Mouse (Mus musculus): Measurements from ENCODE around the gene Ptprz1. TPM values are rescaled to one million over a fixed set of nuclear protein-coding genes. Genes with fewer than 3 reads are reported as not detected.
"Not testable (repeated sequence)": the region's sequence is repeated elsewhere in the genome, so short reads cannot be mapped to it uniquely, and the experiment has no call there.

Ptprz1 gene
- polyA plus RNA-seq, 1 experiment from 2014 or later = 7.1 TPM

- Histone ChIP-seq H3K9me3 (replicated peaks; ENCODE audit: control insufficient read depth, low read length) (no peaks in the 10 kb centered on the region), H3K27me3 (ENCODE audit: control insufficient read depth, insufficient read depth, low read length) (no peaks in the 10 kb centered on the region), H3K36me3 (ENCODE audit: control insufficient read depth, insufficient read depth, low read length) (no peaks in the 10 kb centered on the region), H3K4me1 (ENCODE audit: control insufficient read depth, insufficient read depth, low read length) (no peaks in the 10 kb centered on the region), H3K9ac (ENCODE audit: low read length) (no peak overlapping the region), H3K27ac (ENCODE audit: low read length) (no peak overlapping the region), H3K4me3 (replicated peaks; ENCODE audit: low read length) (no peak overlapping the region), H3K4me2 (ENCODE audit: low read depth, low read length) (no peak overlapping the region)
- 54% methylated on average over 3 of the region's 3 CpGs for WGBS
- no peak for ATAC-seq (ENCODE audit: insufficient read depth, low FRiP score)
Observed at GRCm38 (mm10) chr6:23079991-23080680, 204.8 kb downstream of the Ptprz1 start.

GRCm38 (mm10) chr6:23084587-23085421 lies 209.5 kb downstream of the Ptprz1 start:
- H3K9me3 ChIP-seq (replicated peaks; ENCODE audit: control insufficient read depth, low read length) = no peaks in the 10 kb centered on the region
- ATAC-seq (ENCODE audit: insufficient read depth, low FRiP score) = peak; percentile 88; the same call in 1 of the 2 replicates
- H3K36me3 ChIP-seq (ENCODE audit: control insufficient read depth, insufficient read depth, low read length) = no peaks in the 10 kb centered on the region
- H3K4me1 ChIP-seq (ENCODE audit: control insufficient read depth, insufficient read depth, low read length) = no peaks in the 10 kb centered on the region
- no peak overlapping the region for H3K27ac ChIP-seq (ENCODE audit: low read length)
- no peak overlapping the region for H3K4me3 ChIP-seq (replicated peaks; ENCODE audit: low read length)
- 82% methylated on average over 5 of the region's 5 CpGs for WGBS
- H3K4me2 ChIP-seq (ENCODE audit: low read depth, low read length) = no peak overlapping the region
- H3K9ac ChIP-seq (ENCODE audit: low read length) = no peak overlapping the region
- no peaks in the 10 kb centered on the region for H3K27me3 ChIP-seq (ENCODE audit: control insufficient read depth, insufficient read depth, low read length)

- H3K4me2 ChIP-seq (ENCODE audit: low read depth, low read length); H3K27me3 ChIP-seq (ENCODE audit: control insufficient read depth, insufficient read depth, low read length); H3K4me1 ChIP-seq (ENCODE audit: control insufficient read depth, insufficient read depth, low read length); H3K9me3 ChIP-seq (replicated peaks; ENCODE audit: control insufficient read depth, low read length); H3K27ac ChIP-seq (ENCODE audit: low read length); H3K36me3 ChIP-seq (ENCODE audit: control insufficient read depth, insufficient read depth, low read length); H3K9ac ChIP-seq (ENCODE audit: low read length); ATAC-seq (ENCODE audit: insufficient read depth, low FRiP score); H3K4me3 ChIP-seq (replicated peaks; ENCODE audit: low read length): not testable (repeated sequence)
- 84% methylated on average over 4 of the region's 4 CpGs for WGBS
Observed at GRCm38 (mm10) chr6:23089292-23089691, 214.0 kb downstream of the Ptprz1 start.

GRCm38 (mm10) chr6:23090346-23091055 lies 215.2 kb downstream of the Ptprz1 start:
- H3K36me3 ChIP-seq (ENCODE audit: control insufficient read depth, insufficient read depth, low read length); H3K27me3 ChIP-seq (ENCODE audit: control insufficient read depth, insufficient read depth, low read length); H3K4me2 ChIP-seq (ENCODE audit: low read depth, low read length); H3K9me3 ChIP-seq (replicated peaks; ENCODE audit: control insufficient read depth, low read length); H3K4me1 ChIP-seq (ENCODE audit: control insufficient read depth, insufficient read depth, low read length); H3K4me3 ChIP-seq (replicated peaks; ENCODE audit: low read length); H3K9ac ChIP-seq (ENCODE audit: low read length); H3K27ac ChIP-seq (ENCODE audit: low read length); ATAC-seq (ENCODE audit: insufficient read depth, low FRiP score): not testable (repeated sequence)
- 82% methylated on average over 11 of the region's 11 CpGs for WGBS

Data from stomach, embryonic 16.5 days (tissue).